Mouse (Mus musculus): ENCODE results near the gene Gal3st2b. TPM values are rescaled to one million over a fixed set of nuclear protein-coding genes. Genes with fewer than 3 reads are reported as not detected.
A peak's percentile ranks its signal among the peaks of the same experiment; 100 is the strongest.
"Not testable (repeated sequence)": the region's sequence is repeated elsewhere in the genome, so short reads cannot be mapped to it uniquely, and the experiment has no call there.

Gene Gal3st2b
- total RNA-seq, 2 experiments from 2014 or later: not detected

- peak; percentile 73 for ATAC-seq (replicated peaks; ENCODE audit: poor library complexity)
These were observed 60.2 kb downstream of the Gal3st2b start for GRCm38 (mm10) chr1:93978287-93978686.

- peak; percentile 90 for ATAC-seq (replicated peaks; ENCODE audit: poor library complexity)
These were observed 62.8 kb downstream of the Gal3st2b start for GRCm38 (mm10) chr1:93980932-93981331.

DNA sequence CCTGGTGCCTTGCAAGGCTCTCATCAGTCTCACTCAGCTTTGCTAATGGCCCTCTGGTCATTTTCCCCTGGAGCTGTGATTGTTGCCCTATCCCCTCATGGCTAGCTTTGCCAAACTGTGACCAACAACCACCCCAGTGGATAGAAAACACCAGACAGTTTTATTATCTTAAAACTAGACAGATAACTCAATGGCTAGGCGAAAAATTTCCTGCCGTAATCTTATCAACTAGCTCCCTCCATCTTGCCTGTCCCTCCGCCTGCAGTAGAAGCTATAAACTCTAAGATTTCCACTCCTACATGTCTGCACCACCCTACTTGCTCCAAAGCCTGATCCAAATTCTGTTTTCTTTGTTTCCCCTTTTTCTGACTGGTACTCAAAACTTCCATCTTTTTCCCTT is 68.1 kb downstream of the Gal3st2b start:
- ATAC-seq (replicated peaks; ENCODE audit: poor library complexity): no peak

GRCm38 (mm10) chr1:93988786-93989185 is 70.7 kb downstream of the Gal3st2b start:
- ATAC-seq (replicated peaks; ENCODE audit: poor library complexity): no peak

DNA sequence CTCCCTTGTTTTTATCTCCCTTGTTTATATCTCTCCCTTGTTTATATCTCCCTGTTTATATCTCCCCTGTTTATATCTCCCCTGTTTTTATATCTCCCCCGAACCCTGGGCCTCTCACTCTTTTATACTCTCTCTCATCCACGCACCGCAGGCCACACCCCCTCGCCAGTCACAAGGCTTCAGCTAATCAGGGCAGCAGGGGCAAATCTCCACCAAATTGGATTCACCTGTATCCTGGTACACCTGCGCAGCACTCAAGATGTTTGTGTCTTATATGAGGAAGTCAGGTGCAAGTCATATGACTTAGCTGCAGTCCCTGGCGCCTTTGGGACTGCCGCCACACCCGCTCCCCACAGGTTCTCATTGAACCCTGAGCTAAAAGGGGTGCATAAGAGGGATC is 72.1 kb downstream of the Gal3st2b start, which contains the start of gene Gal3st2c:
TSS of gene Gal3st2c (plus strand) at position 301 of the 400 bp plus-strand sequence.
- not testable (repeated sequence) for ATAC-seq (replicated peaks; ENCODE audit: poor library complexity)

GRCm38 (mm10) chr1:93991068-93991467 is 73.0 kb downstream of the Gal3st2b start:
- ATAC-seq (replicated peaks; ENCODE audit: poor library complexity): peak; percentile 64

GRCm38 (mm10) chr1:93991491-93991890 is 73.4 kb downstream of the Gal3st2b start:
- ATAC-seq (replicated peaks; ENCODE audit: poor library complexity): peak; percentile 26; the same call in 1 of the 2 replicates

Other genes with a start within 250 kb of the Gal3st2b start
- gene Bok, start 232.7 kb upstream of the Gal3st2b start, total RNA-seq (2015): 0.17 TPM in 1 of 2 replicates, not detected in the other
- 0.92 TPM in 1 of 2 replicates, not detected in the other for gene Bok, start 232.7 kb upstream of the Gal3st2b start, total RNA-seq (2017)
- 17.6 and 21.0 TPM in 2 replicates for gene Atg4b, start 166.8 kb upstream of the Gal3st2b start, total RNA-seq (2015)
- 50.7 and 58.5 TPM in 2 replicates for gene Atg4b, start 166.8 kb upstream of the Gal3st2b start, total RNA-seq (2017)
- 40.9 and 47.0 TPM in 2 replicates for gene Thap4, start 163.4 kb upstream of the Gal3st2b start, total RNA-seq (2015)
- gene Thap4, start 163.4 kb upstream of the Gal3st2b start, total RNA-seq (2017): 21.0 and 26.2 TPM in 2 replicates
- 234 TPM in 2 replicates for gene Dtymk, start 116.4 kb upstream of the Gal3st2b start, total RNA-seq (2015)
- 229 and 230 TPM in 2 replicates for gene Dtymk, start 116.4 kb upstream of the Gal3st2b start, total RNA-seq (2017)
- 9.0 and 10.2 TPM in 2 replicates for gene Ing5, start 114.3 kb upstream of the Gal3st2b start, total RNA-seq (2015)
- gene Ing5, start 114.3 kb upstream of the Gal3st2b start, total RNA-seq (2017): 38.3 and 42.8 TPM in 2 replicates
- 11.5 and 14.4 TPM in 2 replicates for gene D2hgdh, start 93.4 kb upstream of the Gal3st2b start, total RNA-seq (2015)
- gene D2hgdh, start 93.4 kb upstream of the Gal3st2b start, total RNA-seq (2017): 16.5 and 17.0 TPM in 2 replicates
- gene Gal3st2, start 57.0 kb upstream of the Gal3st2b start, total RNA-seq (2015): 0.15 TPM in 1 of 2 replicates, not detected in the other
- not detected in 2 replicates for gene Gal3st2, start 57.0 kb upstream of the Gal3st2b start, total RNA-seq (2017)
- not detected in 2 replicates for gene Gal3st2c, start 72.2 kb downstream of the Gal3st2b start, total RNA-seq (2015)
- not detected in 2 replicates for gene Gal3st2c, start 72.2 kb downstream of the Gal3st2b start, total RNA-seq (2017)
- not detected in 2 replicates for gene Neu4, start 102.1 kb downstream of the Gal3st2b start, total RNA-seq (2015)
- not detected in 2 replicates for gene Neu4, start 102.1 kb downstream of the Gal3st2b start, total RNA-seq (2017)
- gene Pdcd1, start 134.2 kb downstream of the Gal3st2b start, total RNA-seq (2015): not detected in 2 replicates
- gene Pdcd1, start 134.2 kb downstream of the Gal3st2b start, total RNA-seq (2017): not detected in 2 replicates